Mouse (Mus musculus): Measurements from ENCODE around the gene Mtmr1. TPM values are rescaled to one million over a fixed set of nuclear protein-coding genes. Genes with fewer than 3 reads are reported as not detected.

The Mtmr1 gene
- polyA plus RNA-seq, 1 experiment from 2014 or later: 17.9 TPM

DNA sequence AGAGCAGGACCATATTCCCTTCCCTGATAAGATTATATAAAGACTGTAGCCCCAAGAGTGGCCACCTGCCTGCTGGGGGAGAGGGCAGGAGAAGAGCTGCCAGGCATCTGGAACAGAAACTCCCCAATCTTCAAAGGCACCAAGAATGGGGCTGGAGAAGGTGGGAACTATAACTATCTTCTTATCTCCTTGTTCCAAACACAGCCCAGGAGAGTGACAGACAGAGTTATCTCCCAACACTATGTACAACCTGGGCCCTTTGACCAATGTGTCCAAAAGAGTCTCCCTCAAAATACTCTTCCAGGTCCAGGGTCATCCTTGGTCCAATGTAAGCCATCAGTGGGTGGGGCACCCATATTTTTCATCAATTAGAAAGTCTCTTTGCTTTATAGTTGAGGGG lies 62.9 kb downstream of the Mtmr1 start:
- Histone ChIP-seq H3K36me3 (ENCODE audit: control insufficient read depth, insufficient read depth, low read length) (no peaks in the 10 kb centered on the region), H3K4me2 (ENCODE audit: low read depth, low read length) (no peak overlapping the region), H3K4me3 (ENCODE audit: low read depth, low read length) (no peak overlapping the region), H3K27me3 (replicated peaks; ENCODE audit: control insufficient read depth, insufficient read depth, low read length) (no peaks in the 10 kb centered on the region), H3K27ac (replicated peaks; ENCODE audit: low read depth, low read length) (no peak overlapping the region), H3K9ac (ENCODE audit: low read depth, low read length) (no peak overlapping the region), H3K9me3 (ENCODE audit: control insufficient read depth, low read length) (no peaks in the 10 kb centered on the region), H3K4me1 (ENCODE audit: control insufficient read depth, insufficient read depth, low read length) (no peaks in the 10 kb centered on the region)
- ATAC-seq (ENCODE audit: low read depth) (no peak), DNase-seq (ENCODE audit: low spot score) (no peak)

DNA sequence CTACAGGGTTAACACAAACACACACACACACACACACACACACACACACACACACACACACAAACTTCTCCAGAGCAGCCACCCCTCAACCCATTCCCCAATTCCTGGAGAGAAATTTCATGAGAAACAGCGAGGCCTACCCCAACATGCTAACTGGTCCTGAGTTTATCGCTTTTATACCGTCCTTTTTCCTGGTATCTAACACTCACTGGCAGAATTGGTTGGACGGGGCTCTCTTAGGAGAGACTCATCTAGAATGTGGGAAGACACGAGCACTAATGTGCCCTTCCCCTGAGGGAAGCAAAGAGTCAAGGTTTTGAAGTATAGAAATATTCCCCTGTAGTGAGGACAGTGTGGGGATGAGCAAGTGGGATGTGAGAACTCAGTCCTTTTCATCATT lies 66.3 kb downstream of the Mtmr1 start:
- ATAC-seq (ENCODE audit: low read depth) (no peak), DNase-seq (ENCODE audit: low spot score) (no peak)
- 77% methylated on average over 5 of the region's 5 CpGs for WGBS
- no peaks in the 10 kb centered on the region for H3K27me3 ChIP-seq (replicated peaks; ENCODE audit: control insufficient read depth, insufficient read depth, low read length)
- H3K4me2 ChIP-seq (ENCODE audit: low read depth, low read length): no peak overlapping the region
- no peak overlapping the region for H3K9ac ChIP-seq (ENCODE audit: low read depth, low read length)
- H3K4me3 ChIP-seq (ENCODE audit: low read depth, low read length): no peak overlapping the region
- no peaks in the 10 kb centered on the region for H3K36me3 ChIP-seq (ENCODE audit: control insufficient read depth, insufficient read depth, low read length)
- no peaks in the 10 kb centered on the region for H3K9me3 ChIP-seq (ENCODE audit: control insufficient read depth, low read length)
- H3K4me1 ChIP-seq (ENCODE audit: control insufficient read depth, insufficient read depth, low read length): no peaks in the 10 kb centered on the region
- no peak overlapping the region for H3K27ac ChIP-seq (replicated peaks; ENCODE audit: low read depth, low read length)

DNA sequence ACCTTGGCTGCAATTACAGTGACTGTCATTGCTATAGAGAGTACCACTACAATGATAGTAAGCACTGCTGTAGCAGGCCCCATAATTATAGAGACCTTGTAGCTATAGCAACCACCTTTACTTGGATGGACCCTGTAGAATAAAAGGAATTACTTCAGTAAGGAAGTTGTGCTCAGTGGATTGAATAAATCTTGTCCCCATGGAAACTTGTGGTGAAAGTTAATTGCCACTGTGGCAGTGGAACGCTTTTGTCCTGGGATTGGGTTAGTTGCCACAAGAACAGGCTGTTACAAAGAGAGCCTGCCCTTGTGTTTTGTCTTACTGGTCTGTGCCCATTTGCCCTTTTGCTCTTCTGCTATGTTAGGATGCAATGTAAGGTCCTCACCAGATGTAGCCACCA lies 69.9 kb downstream of the Mtmr1 start:
- Histone ChIP-seq H3K9ac (ENCODE audit: low read depth, low read length) (no peak overlapping the region), H3K27me3 (replicated peaks; ENCODE audit: control insufficient read depth, insufficient read depth, low read length) (no peaks in the 10 kb centered on the region), H3K36me3 (ENCODE audit: control insufficient read depth, insufficient read depth, low read length) (0 out of 2 replicates have a peak, but pooled peaks cover 3% of the 10 kb centered on the region), H3K4me1 (ENCODE audit: control insufficient read depth, insufficient read depth, low read length) (no peaks in the 10 kb centered on the region), H3K4me2 (ENCODE audit: low read depth, low read length) (no peak overlapping the region), H3K27ac (replicated peaks; ENCODE audit: low read depth, low read length) (no peak overlapping the region), H3K4me3 (ENCODE audit: low read depth, low read length) (no peak overlapping the region), H3K9me3 (ENCODE audit: control insufficient read depth, low read length) (no peaks in the 10 kb centered on the region)
- ATAC-seq (ENCODE audit: low read depth): no peak; the same call in 1 of the 2 replicates
- 71% methylated on average over 1 of the region's 1 CpGs for WGBS
- DNase-seq (ENCODE audit: low spot score): no peak

DNA sequence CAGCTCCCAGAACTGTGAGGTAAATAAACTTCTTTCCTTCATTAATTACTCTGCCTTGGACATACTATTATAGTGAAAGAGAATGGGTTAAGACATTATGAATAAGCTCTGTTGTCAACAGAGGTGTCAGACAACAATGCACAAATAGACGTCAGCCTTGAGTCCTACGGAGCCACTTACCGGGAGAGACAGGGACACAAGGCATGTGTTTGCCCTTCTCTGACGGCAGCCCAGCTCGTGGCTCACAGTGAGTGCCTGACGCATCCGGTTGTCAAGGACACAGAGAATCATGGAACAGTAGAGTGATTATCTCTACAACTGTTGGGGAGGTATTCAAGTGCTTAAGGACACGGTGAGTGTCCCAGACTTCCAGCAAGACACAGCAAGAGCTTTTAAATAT lies 70.3 kb downstream of the Mtmr1 start:
- Histone ChIP-seq H3K4me3 (ENCODE audit: low read depth, low read length) (no peak overlapping the region), H3K9me3 (ENCODE audit: control insufficient read depth, low read length) (no peaks in the 10 kb centered on the region), H3K4me2 (ENCODE audit: low read depth, low read length) (no peak overlapping the region), H3K36me3 (ENCODE audit: control insufficient read depth, insufficient read depth, low read length) (0 out of 2 replicates have a peak, but pooled peaks cover 3% of the 10 kb centered on the region), H3K9ac (ENCODE audit: low read depth, low read length) (no peak overlapping the region), H3K4me1 (ENCODE audit: control insufficient read depth, insufficient read depth, low read length) (no peaks in the 10 kb centered on the region), H3K27me3 (replicated peaks; ENCODE audit: control insufficient read depth, insufficient read depth, low read length) (no peaks in the 10 kb centered on the region), H3K27ac (replicated peaks; ENCODE audit: low read depth, low read length) (no peak overlapping the region)
- ATAC-seq (ENCODE audit: low read depth) (no peak), DNase-seq (ENCODE audit: low spot score) (no peak)
- 55% methylated on average over 8 of the region's 8 CpGs for WGBS

DNA sequence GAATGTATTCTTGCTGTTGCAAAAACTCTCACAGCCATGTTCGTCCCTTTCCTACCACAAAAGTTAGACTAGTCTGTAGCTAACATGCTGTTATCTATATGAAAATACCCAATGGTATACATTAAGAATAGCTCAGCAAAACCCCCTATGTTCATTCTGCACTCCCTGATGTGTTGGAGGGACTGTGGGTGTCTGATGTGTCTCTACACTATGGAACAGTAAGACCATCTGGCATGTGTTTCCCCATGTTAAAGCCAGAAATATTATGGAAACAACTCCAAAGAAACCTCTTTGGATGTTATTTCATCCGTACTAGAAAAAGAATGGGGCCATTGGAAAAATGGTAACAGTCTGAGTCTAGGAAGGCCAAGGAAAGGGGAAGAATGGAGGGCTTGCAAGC lies 71.0 kb downstream of the Mtmr1 start:
- DNase-seq (ENCODE audit: low spot score): no peak
- Histone ChIP-seq H3K4me2 (ENCODE audit: low read depth, low read length) (no peak overlapping the region), H3K36me3 (ENCODE audit: control insufficient read depth, insufficient read depth, low read length) (0 out of 2 replicates have a peak, but pooled peaks cover 3% of the 10 kb centered on the region), H3K4me1 (ENCODE audit: control insufficient read depth, insufficient read depth, low read length) (no peaks in the 10 kb centered on the region), H3K27me3 (replicated peaks; ENCODE audit: control insufficient read depth, insufficient read depth, low read length) (no peaks in the 10 kb centered on the region), H3K9me3 (ENCODE audit: control insufficient read depth, low read length) (no peaks in the 10 kb centered on the region), H3K27ac (replicated peaks; ENCODE audit: low read depth, low read length) (no peak overlapping the region), H3K4me3 (ENCODE audit: low read depth, low read length) (no peak overlapping the region), H3K9ac (ENCODE audit: low read depth, low read length) (no peak overlapping the region)
- 75% methylated on average over 2 of the region's 2 CpGs for WGBS
- ATAC-seq (ENCODE audit: low read depth): no peak

DNA sequence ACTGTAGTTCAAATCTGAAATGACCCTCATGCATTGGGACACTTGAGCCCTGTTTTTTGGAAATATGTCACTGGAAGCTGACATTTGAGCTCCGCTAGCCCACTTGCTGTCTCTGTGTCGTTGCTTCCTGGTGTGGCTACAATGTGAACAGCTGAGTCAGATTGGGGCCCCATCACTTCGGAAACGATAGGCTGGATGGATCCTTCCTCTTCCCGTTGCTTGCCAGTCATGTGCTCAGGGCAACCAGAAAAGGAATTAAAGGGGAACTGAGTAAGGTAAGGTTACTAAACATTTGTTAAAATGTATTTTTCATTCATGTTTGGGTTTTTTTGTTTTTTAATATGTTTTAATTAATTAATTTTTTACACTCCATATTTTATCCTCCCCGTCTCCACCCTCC lies 74.9 kb downstream of the Mtmr1 start:
- WGBS: 81% methylated on average over 6 of the region's 6 CpGs
- Histone ChIP-seq H3K9ac (ENCODE audit: low read depth, low read length) (no peak overlapping the region), H3K4me1 (ENCODE audit: control insufficient read depth, insufficient read depth, low read length) (no peaks in the 10 kb centered on the region), H3K4me2 (ENCODE audit: low read depth, low read length) (no peak overlapping the region), H3K27me3 (replicated peaks; ENCODE audit: control insufficient read depth, insufficient read depth, low read length) (no peaks in the 10 kb centered on the region), H3K9me3 (ENCODE audit: control insufficient read depth, low read length) (no peaks in the 10 kb centered on the region), H3K4me3 (ENCODE audit: low read depth, low read length) (no peak overlapping the region), H3K36me3 (ENCODE audit: control insufficient read depth, insufficient read depth, low read length) (0 out of 2 replicates have a peak, but pooled peaks cover 3% of the 10 kb centered on the region), H3K27ac (replicated peaks; ENCODE audit: low read depth, low read length) (no peak overlapping the region)
- DNase-seq (ENCODE audit: low spot score) (no peak), ATAC-seq (ENCODE audit: low read depth) (no peak)

DNA sequence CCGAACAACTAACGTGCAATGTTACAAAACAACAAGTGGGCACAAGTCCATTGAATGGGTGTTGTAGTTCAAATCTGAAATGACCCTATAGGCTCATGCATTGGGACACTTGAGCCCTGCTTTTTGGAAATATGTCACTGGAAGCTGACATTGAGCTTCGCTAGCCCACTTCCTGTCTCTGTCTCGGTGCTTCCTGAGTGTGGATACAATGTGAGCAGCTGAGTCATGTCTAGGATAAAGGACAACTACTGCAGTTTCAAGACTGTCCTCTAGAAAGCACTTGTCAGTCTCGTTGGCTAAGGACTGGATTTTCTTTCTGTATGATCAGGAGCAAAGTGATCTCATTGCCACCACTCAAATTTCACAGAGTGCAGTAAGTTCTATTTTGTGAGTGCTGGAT lies 78.4 kb downstream of the Mtmr1 start:
- WGBS: 75% methylated on average over 5 of the region's 5 CpGs
- ATAC-seq (ENCODE audit: low read depth): no peak
- H3K9ac ChIP-seq (ENCODE audit: low read depth, low read length): no peak overlapping the region

DNA sequence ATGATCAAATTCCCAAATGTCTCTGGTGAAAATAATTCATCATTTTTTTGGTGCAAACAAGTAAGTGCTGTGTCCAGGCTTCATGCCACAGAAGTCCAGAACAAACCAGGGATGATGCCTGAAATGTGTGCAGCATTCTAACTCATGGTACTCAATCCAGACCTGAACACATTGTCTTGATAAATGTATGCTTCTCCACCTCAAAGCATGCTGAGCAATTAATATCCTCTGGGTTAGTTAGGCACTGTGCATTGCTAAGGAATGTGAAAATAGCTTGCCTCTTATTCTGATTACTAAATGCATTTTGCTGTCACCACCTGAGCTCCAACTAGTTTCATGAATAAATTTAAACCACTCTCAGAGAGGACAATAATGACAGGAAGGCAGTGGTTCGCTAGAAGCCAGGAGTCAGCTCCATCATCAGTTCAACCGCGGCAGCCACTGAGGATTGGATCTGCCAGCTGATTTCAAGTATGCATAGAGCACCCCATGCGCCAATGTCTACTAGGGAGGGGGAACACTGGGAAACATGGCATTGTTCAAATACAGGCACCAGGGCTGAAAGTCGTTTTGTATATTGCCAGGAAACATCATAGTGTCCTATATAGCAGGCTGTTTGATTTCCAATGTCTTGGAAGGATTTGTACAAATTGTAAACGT lies 91.6 kb downstream of the Mtmr1 start:
- 84% methylated on average over 6 of the region's 6 CpGs for WGBS
- ATAC-seq (ENCODE audit: low read depth): no peak
- Histone ChIP-seq H3K4me2 (ENCODE audit: low read depth, low read length) (no peak overlapping the region), H3K9ac (ENCODE audit: low read depth, low read length) (no peak overlapping the region), H3K4me3 (ENCODE audit: low read depth, low read length) (no peak overlapping the region), H3K27ac (replicated peaks; ENCODE audit: low read depth, low read length) (no peak overlapping the region), H3K9me3 (ENCODE audit: control insufficient read depth, low read length) (no peaks in the 10 kb centered on the region), H3K27me3 (replicated peaks; ENCODE audit: control insufficient read depth, insufficient read depth, low read length) (no peaks in the 10 kb centered on the region), H3K36me3 (ENCODE audit: control insufficient read depth, insufficient read depth, low read length) (no peaks in the 10 kb centered on the region), H3K4me1 (ENCODE audit: control insufficient read depth, insufficient read depth, low read length) (no peaks in the 10 kb centered on the region)
- DNase-seq (ENCODE audit: low spot score): no peak

More for the DNA sequence above, 78.4 kb downstream of the Mtmr1 start:
- H3K4me3 ChIP-seq (ENCODE audit: low read depth, low read length): no peak overlapping the region
- no peaks in the 10 kb centered on the region for H3K9me3 ChIP-seq (ENCODE audit: control insufficient read depth, low read length)
- no peak for DNase-seq (ENCODE audit: low spot score)
- 0 out of 2 replicates have a peak, but pooled peaks cover 3% of the 10 kb centered on the region for H3K36me3 ChIP-seq (ENCODE audit: control insufficient read depth, insufficient read depth, low read length)
- no peak overlapping the region for H3K27ac ChIP-seq (replicated peaks; ENCODE audit: low read depth, low read length)
- no peaks in the 10 kb centered on the region for H3K4me1 ChIP-seq (ENCODE audit: control insufficient read depth, insufficient read depth, low read length)
- H3K4me2 ChIP-seq (ENCODE audit: low read depth, low read length): no peak overlapping the region
- H3K27me3 ChIP-seq (replicated peaks; ENCODE audit: control insufficient read depth, insufficient read depth, low read length): no peaks in the 10 kb centered on the region

DNA sequence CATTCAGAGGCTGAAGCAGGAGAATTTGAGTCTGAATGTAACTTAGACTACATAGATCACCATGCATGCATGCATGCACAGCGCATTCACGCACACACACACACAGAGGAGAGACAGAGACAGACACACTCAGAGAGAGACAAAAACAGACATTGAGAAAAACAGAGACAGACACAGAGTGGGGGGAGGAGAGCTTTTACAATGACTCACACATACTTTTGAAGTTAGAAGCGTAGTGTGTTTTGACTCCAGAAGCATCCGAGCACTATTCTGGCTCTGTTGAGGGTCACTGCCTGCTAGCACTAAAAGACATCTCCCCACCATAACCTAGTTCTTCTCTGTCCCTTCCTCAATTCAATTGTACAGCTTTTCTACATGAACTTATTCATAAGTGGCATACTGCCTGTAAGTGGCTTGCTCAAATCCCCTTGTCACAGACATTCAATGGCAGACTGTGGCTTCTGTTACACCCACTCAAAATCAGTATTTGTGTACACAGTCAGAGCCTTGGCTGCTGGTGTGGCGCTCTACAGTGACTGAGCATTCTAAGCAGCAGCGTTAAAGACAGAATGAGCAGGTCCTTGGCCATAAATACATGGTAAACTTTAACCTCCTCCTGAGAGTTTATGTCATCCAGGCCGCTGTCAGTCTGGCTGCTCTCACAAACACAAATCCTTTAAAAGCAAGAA lies 99.7 kb downstream of the Mtmr1 start:
- Histone ChIP-seq H3K9ac (ENCODE audit: low read depth, low read length) (no peak overlapping the region), H3K4me2 (ENCODE audit: low read depth, low read length) (no peak overlapping the region), H3K4me1 (ENCODE audit: control insufficient read depth, insufficient read depth, low read length) (no peaks in the 10 kb centered on the region), H3K36me3 (ENCODE audit: control insufficient read depth, insufficient read depth, low read length) (no peaks in the 10 kb centered on the region), H3K4me3 (ENCODE audit: low read depth, low read length) (no peak overlapping the region), H3K27me3 (replicated peaks; ENCODE audit: control insufficient read depth, insufficient read depth, low read length) (no peaks in the 10 kb centered on the region), H3K9me3 (ENCODE audit: control insufficient read depth, low read length) (no peaks in the 10 kb centered on the region), H3K27ac (replicated peaks; ENCODE audit: low read depth, low read length) (no peak overlapping the region)
- ATAC-seq (ENCODE audit: low read depth) (no peak), DNase-seq (ENCODE audit: low spot score) (no peak)
- 77% methylated on average over 7 of the region's 7 CpGs for WGBS
